Mouse (Mus musculus) layer of hippocampus, adult 11-12 months (tissue): Measurements from ENCODE around the gene Cpa5.

ENCODE experiments used
- DNase-seq: peaks from one replicate; pipeline ENCODE4 v3.0.0; 2022; ENCODE audit warnings: low spot score

Cpa5 gene

DNA sequence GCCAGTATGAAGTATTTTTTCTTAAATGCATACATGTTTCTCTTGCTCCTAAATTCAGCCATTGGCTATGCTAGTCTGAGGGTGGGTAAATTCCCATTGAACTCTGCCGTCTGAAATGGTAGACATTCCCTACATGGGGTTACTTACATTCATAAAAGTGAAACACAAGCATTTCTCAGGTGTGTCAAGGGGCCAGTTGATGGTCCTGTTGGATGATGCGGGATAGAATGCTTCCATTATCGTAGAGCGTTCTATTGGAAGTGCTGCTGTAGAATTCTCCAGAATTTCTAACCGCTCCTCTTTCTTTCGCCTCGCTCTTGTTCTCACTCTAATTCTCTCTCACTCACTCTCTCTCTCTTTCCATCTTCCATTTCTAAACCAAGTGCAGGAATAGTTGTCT is at the start of gene Cpa5:
Gene Cpa5, plus strand, starts transcription at position 301 of the 400 bp plus-strand sequence.
- DNase-seq: no peak

DNA sequence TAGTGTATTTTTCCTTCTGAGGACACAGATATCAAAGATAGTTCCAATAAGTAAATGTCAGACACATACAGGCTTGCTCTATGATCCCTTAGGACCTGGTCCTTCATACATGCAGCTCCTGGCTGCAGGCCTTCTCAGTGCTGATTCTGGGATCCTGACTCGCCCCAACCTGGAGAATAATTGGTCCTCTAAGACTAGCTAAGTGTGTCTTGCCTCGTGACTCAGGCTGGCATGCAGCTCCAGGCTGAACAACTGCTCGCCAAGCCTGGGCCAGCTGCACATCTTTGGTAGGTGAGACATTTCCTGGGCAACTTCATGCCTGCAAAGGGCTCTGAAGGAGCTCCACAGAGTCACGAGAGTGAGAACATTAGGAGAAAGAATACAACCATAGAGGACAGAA is 48.7 kb upstream of the Cpa5 start:
- DNase-seq: no peak

DNA sequence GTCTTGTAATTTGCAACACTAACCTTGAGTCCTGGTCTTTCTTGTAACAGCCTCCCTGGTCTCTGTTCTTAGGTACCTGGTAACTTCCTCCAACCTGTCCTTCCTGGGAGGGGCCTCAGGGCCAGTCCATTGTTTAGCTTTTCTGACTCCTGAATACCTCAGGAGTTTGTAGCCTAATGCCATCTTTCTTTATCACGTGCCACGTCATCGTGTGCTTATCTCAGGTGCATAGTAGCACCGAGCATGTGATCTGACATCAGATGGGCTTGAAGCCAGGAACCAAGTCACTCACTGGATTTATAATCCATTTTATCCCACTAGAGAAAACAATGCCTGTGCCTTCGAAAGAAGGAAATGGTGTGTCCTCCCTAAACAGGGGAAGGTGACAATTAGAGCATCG is 47.2 kb upstream of the Cpa5 start:
- no peak for DNase-seq

DNA sequence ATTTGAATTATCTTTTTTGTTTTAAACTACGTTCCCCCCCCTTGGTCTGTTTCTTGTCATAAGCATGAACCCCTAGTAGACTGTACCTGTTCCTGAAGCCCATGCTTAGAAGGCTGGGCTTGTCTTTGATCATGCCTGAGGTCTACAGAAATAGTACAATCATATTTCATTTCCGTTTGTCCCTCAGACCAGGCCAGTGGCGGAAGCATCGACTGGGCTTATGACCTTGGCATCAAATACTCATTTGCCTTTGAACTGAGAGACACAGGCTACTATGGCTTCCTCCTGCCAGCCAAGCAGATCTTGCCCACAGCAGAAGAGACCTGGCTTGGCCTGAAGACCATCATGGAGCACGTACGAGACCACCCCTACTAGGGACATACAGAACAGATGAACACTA is 46.8 kb upstream of the Cpa5 start:
- DNase-seq: no peak

DNA sequence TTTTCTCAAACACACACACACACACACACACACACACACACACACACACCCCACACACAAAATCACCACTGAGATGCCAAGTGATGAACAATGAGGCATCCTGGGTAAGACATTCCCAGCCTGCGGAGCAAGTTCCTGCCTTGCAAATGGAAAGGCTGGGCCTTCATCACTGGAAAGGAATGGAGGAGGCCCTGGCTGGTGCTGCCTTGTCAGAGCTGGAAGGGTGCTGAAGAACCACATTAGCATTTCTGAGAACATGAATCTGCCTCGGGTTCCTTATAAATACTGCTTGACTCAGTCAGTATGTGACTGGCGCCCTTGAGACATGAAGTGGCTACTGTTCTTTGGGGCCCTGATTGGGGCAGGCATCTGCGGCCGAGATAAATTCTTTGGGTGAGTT is 42.7 kb upstream of the Cpa5 start, which contains the start of gene Cpa4:
Gene Cpa4, plus strand, starts transcription at position 301 of the 400 bp plus-strand sequence.
- DNase-seq: no peak

DNA sequence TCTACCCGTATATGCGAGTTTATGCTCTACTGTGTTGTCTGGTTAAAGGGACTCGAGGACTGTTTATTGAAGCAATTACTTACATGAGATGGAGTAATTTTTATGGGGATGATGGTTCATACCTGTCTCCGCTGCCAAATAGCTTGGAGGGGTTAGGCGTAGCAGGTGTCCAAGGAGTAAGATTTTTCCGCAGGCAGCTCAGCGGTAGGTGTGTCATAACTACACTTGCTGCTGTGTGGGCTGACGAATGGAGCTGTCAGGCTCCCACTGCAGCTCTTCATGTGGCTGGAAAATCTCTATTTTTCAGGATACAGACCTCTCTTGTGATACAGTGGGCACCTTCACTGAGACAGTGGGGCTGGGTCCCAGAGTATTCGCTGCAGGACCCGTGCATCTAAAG is 41.5 kb upstream of the Cpa5 start:
- DNase-seq: no peak

DNA sequence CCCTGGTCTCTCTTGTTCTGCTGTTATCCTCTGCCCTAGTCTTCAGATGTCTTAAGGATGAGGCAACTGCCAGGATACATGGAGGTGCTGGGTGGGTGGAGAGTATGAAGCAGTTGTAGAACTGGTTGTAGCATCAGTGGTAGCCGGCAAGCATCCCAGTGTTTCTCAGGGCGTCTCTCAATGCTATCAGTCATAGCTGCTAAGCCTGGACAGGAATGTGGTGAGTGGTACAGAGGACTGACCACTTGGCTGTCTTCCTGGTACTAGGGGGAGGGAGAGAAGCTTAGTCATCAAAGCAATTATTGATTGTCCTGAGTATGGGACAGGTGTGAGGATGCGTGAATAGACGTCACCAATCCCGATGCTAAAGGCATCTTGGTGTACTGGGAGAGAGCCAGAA is 40.8 kb upstream of the Cpa5 start:
- no peak for DNase-seq

DNA sequence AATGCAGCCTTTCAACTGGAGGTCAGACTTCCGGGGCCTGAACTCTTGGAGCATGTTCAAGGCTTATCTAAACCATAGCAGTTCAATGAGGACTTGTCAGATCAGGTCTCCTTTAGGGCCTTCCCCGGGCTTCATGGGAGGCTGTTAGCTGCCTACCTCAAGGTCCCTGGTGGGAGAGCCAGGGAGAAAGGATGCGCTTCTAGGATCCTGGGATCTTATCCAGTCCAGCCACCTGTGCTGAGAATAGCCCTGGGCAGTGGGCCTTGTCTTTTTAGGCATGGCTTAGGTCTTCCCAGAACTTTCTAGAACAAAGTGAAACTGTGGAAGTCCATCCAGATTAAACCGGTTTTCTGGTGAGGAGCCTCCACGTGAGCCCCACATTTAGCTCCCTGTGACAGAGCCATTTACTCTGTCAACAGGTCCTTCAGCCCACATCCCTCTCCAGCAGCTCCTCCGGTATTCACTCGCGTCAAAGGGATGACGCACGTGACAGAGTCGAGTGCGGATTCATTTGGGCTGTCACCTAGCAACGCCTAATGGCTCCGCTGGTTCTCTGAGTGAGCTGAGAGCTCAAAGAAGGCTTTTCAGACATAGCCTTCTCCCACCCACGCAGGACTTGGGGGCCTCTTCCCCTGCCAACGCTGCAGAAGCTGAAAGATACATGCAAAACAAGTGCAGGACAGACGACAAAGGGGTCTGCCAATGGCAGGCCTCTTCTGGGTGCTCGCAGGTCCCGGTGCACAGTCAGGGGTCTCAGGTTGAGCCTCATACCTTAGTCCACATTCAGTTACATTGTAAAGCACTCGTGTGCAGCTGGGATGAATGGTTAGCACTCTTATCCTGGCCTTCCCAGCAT is 38.1 kb upstream of the Cpa5 start:
- DNase-seq: peak; percentile 68

DNA sequence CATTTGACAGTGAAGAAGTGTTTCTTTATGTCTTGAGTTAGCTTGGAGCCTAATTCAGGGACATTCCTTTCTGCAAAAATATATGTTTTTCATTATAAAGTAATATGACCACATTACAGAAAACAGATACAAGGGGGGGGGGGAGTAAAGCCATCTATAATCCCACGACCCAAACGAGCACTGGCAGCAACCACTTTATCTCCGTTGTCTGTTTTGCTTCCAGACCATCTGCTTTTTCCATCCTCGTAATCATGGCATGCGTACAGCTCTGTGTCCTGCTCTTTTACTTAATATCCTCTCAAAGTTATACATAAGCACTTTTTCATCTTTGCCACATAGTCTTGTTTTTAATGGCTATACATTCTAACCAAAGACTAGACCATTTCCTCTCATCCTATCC is 37.4 kb upstream of the Cpa5 start:
- no peak for DNase-seq

DNA sequence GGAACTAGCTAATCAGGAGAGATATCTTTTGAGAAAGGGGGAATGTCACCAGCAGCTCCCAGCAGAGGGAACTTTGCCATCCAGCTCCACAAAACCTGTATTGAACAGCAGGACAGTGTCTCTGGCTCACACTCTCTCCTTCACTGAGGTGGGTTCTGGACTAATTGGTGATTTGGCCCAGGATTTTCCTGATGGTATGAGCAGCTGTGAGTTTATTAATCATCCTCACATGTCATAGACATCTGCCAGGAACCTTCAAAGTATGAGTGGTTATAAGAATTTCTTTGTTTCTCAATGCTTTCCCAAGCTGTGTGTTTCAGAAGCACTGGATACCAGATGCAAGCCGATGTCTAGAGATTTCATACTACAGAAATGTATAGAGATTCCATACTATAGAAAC is 35.9 kb upstream of the Cpa5 start:
- DNase-seq: no peak

DNA sequence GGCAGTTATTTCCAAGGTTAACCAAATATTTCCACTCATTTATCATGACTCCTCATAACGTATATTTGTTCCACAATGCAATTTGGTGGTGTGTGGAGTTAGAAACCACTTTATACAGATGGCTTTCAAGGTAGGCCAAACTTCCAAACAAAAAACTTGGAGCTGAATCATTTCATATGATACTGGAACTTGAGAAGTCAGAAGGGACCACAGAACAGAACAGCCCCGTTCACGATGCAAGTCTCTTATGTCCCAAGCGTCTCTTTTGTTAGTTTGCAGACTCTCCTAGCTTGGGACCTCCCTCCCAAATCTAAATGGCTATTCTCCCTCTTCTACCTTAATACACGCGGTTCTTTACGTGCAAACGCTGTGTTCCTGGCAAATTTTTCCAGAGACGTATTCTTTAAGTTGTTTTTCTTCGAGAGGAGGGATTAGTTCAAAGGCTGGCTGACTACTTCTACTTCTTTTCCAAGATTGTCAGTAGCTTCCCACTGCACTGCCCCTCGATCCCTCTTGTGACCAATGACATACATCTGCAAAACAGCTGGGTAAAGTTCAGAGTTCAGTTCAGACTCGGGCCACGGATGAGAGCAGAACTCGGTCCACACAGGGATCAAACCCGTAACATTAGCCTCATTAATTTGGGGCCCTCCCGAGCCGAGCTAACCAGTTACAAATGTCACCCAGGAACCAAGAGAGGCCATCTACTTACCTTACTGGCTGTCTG is 34.2 kb upstream of the Cpa5 start:
- no peak for DNase-seq

DNA sequence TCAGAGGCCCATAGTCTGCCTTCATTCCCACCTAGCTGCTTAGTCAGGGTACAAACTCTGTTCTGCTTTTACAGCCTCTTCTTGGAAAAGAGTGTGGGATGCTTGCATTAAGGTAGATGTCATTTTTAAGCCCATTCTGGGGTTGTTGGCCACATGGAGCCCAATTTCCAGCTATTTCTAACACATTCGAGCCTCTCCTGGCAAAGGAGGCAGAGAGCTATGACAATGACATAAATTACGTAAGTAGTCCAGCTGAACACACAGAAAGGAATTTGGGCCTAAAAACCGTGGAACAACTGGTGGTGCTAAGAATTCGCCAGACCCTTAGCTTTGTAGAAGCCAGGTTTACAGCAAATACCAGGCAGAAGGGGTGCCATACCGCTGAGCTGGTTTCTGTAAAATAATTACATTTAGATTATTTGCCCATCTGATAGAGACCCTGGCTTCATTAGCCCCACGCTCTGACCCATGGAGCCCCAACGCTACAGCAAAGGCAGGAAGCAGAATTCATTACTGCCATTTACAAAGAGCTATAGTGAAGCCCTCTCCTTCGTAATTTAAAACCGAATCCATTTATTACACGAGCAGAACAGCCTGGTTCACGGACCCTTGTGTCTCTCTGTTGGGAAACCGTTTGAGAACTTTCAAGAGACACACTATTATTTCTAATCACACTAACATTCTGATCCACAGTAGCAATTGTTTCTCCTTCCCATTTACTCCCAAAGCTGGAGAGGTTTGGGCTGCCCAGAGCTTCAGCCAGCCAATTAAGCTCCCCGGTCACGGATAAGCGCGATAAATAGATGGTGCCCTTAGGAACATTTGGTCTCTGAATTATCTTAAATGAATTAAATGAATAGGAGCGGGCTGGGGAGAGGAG is 30.6 kb upstream of the Cpa5 start:
- DNase-seq: no peak

DNA sequence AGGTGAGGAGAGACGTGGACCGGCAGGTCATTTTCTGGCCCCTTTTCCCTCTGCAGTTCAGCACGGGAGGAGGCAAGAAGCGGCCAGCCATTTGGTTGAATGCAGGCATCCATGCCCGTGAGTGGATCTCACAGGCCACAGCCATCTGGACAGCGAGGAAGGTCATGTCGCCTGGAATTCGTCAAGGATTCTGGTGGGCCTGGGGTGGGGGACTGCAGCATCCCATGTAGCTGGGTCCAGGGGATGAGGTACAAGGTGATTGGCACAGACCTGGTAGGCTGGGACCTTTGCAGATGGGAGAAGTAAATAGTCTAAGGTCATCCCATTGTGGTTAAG is 30.0 kb upstream of the Cpa5 start:
- DNase-seq: no peak

DNA sequence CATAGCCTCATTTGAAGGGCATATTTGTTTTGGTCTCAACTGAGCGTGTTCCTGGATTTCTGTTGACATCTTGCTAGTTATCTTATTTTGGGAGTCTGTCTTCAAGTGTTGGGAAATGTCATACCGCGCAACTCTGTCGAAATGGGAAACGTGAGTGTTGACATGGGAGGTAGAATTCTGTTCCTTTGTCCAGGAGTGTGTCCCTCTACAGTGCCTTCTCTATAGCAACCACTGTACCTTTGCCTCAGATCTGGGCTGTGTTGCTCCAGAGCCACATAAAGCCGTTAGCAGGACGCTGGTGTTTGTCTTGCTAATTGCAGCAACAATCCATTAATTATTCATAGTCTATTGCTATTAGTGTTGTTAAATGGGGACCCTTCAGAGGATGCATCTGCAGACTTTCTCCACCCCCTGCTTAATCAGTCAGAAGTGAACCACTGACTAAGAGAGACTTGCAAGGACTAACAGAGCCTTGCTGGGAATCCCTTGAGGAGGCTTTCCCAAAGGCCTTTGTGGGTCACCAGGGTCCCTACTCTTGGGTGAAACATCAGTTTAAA is 23.8 kb upstream of the Cpa5 start:
- no peak for DNase-seq

DNA sequence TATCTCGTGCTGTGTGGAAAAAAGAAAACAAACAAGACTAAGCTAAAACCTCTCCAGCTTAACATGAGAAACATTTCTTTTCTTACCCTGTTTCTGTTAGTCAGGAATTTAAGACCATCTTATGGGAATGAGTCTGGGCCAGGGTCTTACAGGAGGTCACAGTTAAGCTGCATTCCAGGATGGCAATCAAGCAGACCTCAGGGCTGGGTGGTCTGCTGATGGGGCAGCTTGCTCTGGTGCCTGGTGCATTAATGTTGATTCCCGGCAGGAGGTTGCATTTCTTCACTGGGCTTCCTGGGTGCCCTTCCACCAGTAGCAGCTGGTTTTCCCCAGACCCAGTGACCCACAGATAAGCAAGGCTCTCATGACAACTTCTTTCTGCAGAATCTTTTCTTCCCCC is 21.0 kb upstream of the Cpa5 start:
- no peak for DNase-seq

DNA sequence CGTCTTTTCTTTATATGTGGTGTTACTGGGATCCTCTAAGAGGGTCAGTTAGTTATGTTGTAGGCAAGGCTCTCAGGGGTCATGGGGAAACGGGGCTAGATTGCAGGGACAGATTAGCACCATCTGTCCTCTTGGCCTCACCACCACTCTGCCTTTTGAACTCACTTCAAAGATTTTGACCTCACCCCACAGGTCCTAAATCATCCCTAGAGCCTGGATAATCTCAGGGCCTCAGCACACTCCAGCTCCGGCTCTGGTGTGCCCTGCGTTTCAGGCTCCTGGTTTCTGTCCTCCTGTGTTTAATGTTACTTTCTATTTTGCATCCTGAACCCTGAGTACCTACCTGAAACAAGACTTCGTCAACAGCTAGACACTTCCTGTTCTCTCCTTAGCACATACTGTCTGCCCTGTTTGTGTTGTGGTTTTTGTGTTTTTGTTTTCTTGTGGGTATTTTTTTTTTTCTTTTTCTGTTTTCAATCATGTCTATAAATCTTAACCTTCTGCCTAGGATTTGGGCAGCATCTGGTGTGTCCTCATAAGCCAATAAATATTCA is 18.9 kb upstream of the Cpa5 start:
- no peak for DNase-seq

DNA sequence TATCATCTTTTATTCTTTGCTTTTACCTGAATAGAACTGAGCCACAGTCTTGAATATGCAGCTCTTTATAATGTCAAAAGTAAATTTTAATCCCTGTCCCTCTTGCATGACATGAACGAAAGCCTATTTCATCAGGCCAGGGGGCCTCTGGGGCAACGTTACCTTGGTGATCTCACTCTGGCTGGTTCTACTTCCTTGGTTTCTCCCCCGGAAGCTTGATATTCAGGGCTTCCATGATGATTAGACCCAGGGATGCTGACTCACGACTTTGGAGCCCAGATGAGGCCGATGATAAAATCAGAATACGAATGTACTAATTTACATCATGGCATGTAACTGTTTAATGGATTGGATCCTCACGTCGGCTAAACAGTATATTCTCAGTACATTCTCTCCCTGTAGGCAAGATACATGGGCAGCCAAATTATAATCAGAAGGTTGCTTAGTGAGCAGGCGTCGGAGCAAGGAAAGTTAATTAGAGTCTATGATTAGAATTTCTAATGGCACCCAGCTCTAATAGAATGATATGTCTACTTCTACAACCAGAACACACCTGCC is 18.3 kb upstream of the Cpa5 start:
- no peak for DNase-seq

DNA sequence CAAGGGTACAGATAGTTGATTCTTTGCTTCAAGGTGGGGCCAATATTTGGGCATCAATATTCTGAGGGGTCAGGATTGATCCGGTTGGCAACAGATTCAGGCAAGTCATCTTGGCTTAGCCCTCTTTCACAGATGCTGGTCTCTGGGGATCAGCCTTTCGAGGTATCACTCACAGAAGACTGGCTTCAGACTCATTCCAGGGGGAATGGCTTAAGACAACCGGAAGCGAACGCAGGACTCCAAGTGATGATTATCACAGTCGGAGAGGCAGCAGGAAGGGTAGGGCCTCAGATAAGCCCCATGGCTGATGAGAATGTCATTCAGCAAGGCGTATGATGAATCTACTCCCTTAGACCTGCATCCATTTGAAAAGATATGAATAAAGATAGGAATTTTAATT is 16.4 kb upstream of the Cpa5 start:
- no peak for DNase-seq

DNA sequence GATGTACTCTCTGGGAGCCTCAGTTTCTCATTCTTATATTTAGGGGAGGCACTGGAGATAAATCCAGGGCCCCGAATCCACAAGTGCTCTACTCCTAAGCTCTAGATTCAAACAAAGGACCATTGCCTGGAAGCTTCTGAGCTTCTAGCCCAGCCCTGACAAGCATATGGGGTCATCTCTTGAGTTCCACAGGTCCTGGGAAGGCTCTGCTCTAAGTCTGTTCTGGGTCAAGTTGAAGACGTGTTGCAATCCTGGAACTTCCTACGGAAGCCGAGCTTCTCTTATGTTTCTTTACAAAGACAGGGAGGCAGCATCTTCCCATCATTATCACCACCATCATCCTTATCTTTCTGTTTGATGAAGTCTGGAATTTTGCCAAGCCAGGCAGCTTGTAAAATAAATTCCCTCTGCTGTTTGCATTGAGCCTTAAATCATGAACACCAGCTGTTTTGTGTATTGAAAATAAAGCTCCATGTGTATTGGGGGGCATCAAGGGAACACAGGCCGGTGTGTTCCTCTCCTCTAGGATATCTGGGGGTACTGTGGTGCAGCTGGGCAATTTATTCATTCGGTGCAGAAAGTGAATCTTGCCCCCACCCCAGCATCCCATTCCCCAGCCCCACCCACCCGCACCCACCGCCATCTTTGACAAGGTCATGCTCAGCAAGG is 14.4 kb upstream of the Cpa5 start:
- no peak for DNase-seq

DNA sequence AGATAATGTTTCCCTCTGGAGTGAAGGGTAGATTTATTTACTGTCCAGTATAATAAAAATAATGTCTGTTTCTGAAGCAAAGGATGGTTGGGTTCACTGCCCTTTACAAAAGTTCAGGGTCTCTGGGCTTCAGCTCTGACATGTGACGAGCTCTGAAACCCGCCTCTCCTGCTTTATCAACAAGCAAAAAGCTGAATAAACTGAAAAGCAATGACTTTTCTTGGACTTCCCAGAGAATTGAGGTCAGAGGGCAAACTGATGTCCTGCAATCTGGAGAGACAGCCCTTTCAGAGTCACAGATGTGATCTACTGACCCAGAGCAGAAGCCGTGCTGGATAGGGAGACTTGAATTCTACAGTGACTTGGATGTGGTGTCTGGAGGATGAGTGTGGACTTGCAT is 10.8 kb upstream of the Cpa5 start:
- DNase-seq: no peak

DNA sequence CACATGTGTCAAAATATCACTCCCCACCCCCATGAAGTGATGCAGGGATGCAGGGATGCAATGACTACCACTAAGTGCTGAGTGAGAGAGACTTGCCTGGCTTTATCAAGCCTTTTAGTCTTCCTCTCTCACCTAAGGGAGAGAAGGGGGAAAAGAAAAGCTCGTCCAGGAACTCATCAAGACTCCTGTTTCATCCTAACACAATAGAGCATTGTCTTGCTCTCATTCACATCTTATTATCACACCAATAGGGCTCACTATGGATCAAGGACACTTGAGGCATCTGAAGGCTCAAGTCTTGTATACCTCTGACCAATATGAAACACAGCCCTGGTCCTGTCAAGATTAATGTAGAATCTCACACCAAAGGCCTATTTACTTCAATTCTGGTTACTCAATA is 9.8 kb upstream of the Cpa5 start:
- no peak for DNase-seq
